Comparison of ENCODE assay signal across 29 mouse cellular contexts in the genomic region with DNA sequence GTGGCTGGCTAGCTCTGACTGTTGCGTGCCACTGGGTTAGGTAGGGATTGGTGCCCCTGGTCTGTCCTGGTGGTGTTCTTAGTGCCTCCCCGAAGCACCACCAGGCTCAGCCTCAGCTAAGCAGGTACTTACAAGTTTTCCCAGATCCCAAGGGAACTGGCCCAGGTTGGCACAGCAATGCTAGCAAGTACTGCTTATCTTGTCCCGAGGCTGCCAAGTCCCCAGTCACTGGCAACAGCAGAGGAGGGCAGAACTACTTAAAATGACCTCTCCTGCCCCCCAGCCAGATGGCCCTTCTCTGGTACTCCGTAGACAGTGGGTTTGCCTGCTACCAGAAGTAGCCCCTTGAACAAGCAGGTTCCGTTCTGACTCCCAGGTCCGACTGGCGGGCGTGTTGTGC.
A peak's percentile ranks its signal among the peaks of the same experiment; 100 is the strongest.
DNase-seq lines count a peak whose midpoint lies in the region; ATAC-seq lines count a peak whose summit lies in the region.
"Had no signal": no experiment of that assay in that cellular context is flagged by ENCODE, and none has a peak within 500 bp of the region (broad histone marks: within the 10 kb centered on the region; RNA-seq: fewer than 3 reads in every experiment).

No protein-coding gene starts in this region.

- H3K9ac ChIP-seq in heart, embryonic 16.5 days (ENCODE audit: low read length): no peak overlapping the region
- no peak overlapping the region for H3K9ac ChIP-seq in midbrain, embryonic 11.5 days (ENCODE audit: low read length)
- no peak overlapping the region for H3K9ac ChIP-seq in midbrain, embryonic 13.5 days (replicated peaks)
- H3K9ac ChIP-seq in limb, embryonic 13.5 days: peak overlapping the region; percentile 1; the same call in 1 of the 2 replicates
- no peak overlapping the region for H3K9ac ChIP-seq in forebrain, embryonic 16.5 days (replicated peaks; ENCODE audit: low read depth, low read length)
- H3K9ac ChIP-seq: hindbrain, embryonic 15.5 days; kidney, embryonic 15.5 days; liver, embryonic 13.5 days; midbrain, embryonic 15.5 days; neural tube, embryonic 15.5 days; stomach, embryonic 15.5 days had no signal

- no peak for DNase-seq in heart, adult 9 months (ENCODE audit: low spot score in 2 of 2)
- DNase-seq in midbrain, embryonic 11.5 days (ENCODE audit: low spot score, missing footprints): peak; percentile 70
- no peak for DNase-seq in right cerebral cortex, postnatal 36 days (ENCODE audit: low spot score in 2 of 2)
- DNase-seq: adrenal gland, postnatal 14 days; cerebellum, adult 11 months; cerebellum, adult 9-10 months; embryo, embryonic 11 days; gastrocnemius, postnatal 25 days; kidney, adult 18-20 months; kidney, postnatal 25 days; liver, embryonic 13.5 days; lung, adult 18-20 months; retina, postnatal 1 day; right cerebral cortex, postnatal 14 days; thymus, postnatal 14 days had no signal

- H3K4me2 ChIP-seq in heart, embryonic 16.5 days (ENCODE audit: low read depth, low read length): peak overlapping the region; percentile 19
- no peak overlapping the region for H3K4me2 ChIP-seq in midbrain, embryonic 11.5 days
- no peak overlapping the region for H3K4me2 ChIP-seq in midbrain, embryonic 13.5 days (replicated peaks)
- peak overlapping the region; percentile 69 for H3K4me2 ChIP-seq in limb, embryonic 13.5 days (replicated peaks)
- H3K4me2 ChIP-seq in forebrain, embryonic 16.5 days (ENCODE audit: low read length): no peak overlapping the region
- H3K4me2 ChIP-seq: hindbrain, embryonic 15.5 days; kidney, embryonic 15.5 days; liver, embryonic 13.5 days; midbrain, embryonic 15.5 days; neural tube, embryonic 15.5 days; stomach, embryonic 15.5 days had no signal

- H3K36me3 ChIP-seq in heart, embryonic 16.5 days (ENCODE audit: control insufficient read depth, insufficient read depth): no peaks in the 10 kb centered on the region
- no peaks in the 10 kb centered on the region for H3K36me3 ChIP-seq in midbrain, embryonic 11.5 days (ENCODE audit: control insufficient read depth, insufficient read depth, low read length)
- no peaks in the 10 kb centered on the region for H3K36me3 ChIP-seq in midbrain, embryonic 13.5 days
- H3K36me3 ChIP-seq in limb, embryonic 13.5 days: peaks cover 19% of the 10 kb centered on the region
- no peaks in the 10 kb centered on the region for H3K36me3 ChIP-seq in forebrain, embryonic 16.5 days (ENCODE audit: control insufficient read depth, insufficient read depth)
- H3K36me3 ChIP-seq: hindbrain, embryonic 15.5 days; kidney, embryonic 15.5 days; liver, embryonic 13.5 days; midbrain, embryonic 15.5 days; neural tube, embryonic 15.5 days; stomach, embryonic 15.5 days had no signal

- H3K27ac ChIP-seq in heart, embryonic 16.5 days (ENCODE audit: low read length): 0 out of 2 replicates have a peak overlapping the region, but pooled peaks have one; percentile 12
- no peak overlapping the region for H3K27ac ChIP-seq in midbrain, embryonic 11.5 days (ENCODE audit: low read depth, low read length)
- no peak overlapping the region for H3K27ac ChIP-seq in midbrain, embryonic 13.5 days
- no peak overlapping the region for H3K27ac ChIP-seq in limb, embryonic 13.5 days
- no peak overlapping the region for H3K27ac ChIP-seq in forebrain, embryonic 16.5 days (ENCODE audit: low read length)
- H3K27ac ChIP-seq: hindbrain, embryonic 10.5 days; hindbrain, embryonic 15.5 days; kidney, embryonic 15.5 days; liver, embryonic 13.5 days; macrophage; midbrain, embryonic 15.5 days; neural tube, embryonic 15.5 days; stomach, embryonic 15.5 days had no signal

- peaks cover 12% of the 10 kb centered on the region for H3K4me1 ChIP-seq in heart, embryonic 16.5 days (ENCODE audit: control insufficient read depth, insufficient read depth, low read length)
- H3K4me1 ChIP-seq in midbrain, embryonic 11.5 days (ENCODE audit: control insufficient read depth, insufficient read depth, low read length): peaks cover 10% of the 10 kb centered on the region
- H3K4me1 ChIP-seq in midbrain, embryonic 13.5 days (replicated peaks): peaks cover 12% of the 10 kb centered on the region
- H3K4me1 ChIP-seq in limb, embryonic 13.5 days: peaks cover 53% of the 10 kb centered on the region
- H3K4me1 ChIP-seq in forebrain, embryonic 16.5 days (replicated peaks; ENCODE audit: control insufficient read depth, insufficient read depth, low read length): peaks cover 12% of the 10 kb centered on the region
- H3K4me1 ChIP-seq: liver, embryonic 13.5 days had no signal

- H3K9me3 ChIP-seq in heart, embryonic 16.5 days (replicated peaks; ENCODE audit: control insufficient read depth, low read length): no peaks in the 10 kb centered on the region
- H3K9me3 ChIP-seq in midbrain, embryonic 11.5 days (ENCODE audit: control insufficient read depth, low read length): no peaks in the 10 kb centered on the region
- no peaks in the 10 kb centered on the region for H3K9me3 ChIP-seq in midbrain, embryonic 13.5 days
- H3K9me3 ChIP-seq in limb, embryonic 13.5 days: no peaks in the 10 kb centered on the region
- no peaks in the 10 kb centered on the region for H3K9me3 ChIP-seq in forebrain, embryonic 16.5 days (ENCODE audit: control insufficient read depth, low read length)
- H3K9me3 ChIP-seq: hindbrain, embryonic 10.5 days; hindbrain, embryonic 15.5 days; kidney, embryonic 15.5 days; liver, embryonic 13.5 days; midbrain, embryonic 15.5 days; neural tube, embryonic 15.5 days; stomach, embryonic 15.5 days had no signal

- WGBS in heart, embryonic 16.5 days: 76% methylated on average over 8 of the region's 8 CpGs
- 87% methylated on average over 8 of the region's 8 CpGs for WGBS in midbrain, embryonic 11.5 days
- WGBS in midbrain, embryonic 13.5 days: 86% methylated on average over 8 of the region's 8 CpGs
- 76% methylated on average over 8 of the region's 8 CpGs for WGBS in limb, embryonic 13.5 days
- WGBS in forebrain, embryonic 16.5 days: 86% methylated on average over 8 of the region's 8 CpGs

- H3K27me3 ChIP-seq in heart, embryonic 16.5 days (ENCODE audit: control insufficient read depth, insufficient read depth, low read length): no peaks in the 10 kb centered on the region
- no peaks in the 10 kb centered on the region for H3K27me3 ChIP-seq in midbrain, embryonic 11.5 days (ENCODE audit: control insufficient read depth, insufficient read depth, low read length)
- no peaks in the 10 kb centered on the region for H3K27me3 ChIP-seq in midbrain, embryonic 13.5 days
- H3K27me3 ChIP-seq in limb, embryonic 13.5 days: no peaks in the 10 kb centered on the region
- H3K27me3 ChIP-seq in forebrain, embryonic 16.5 days (replicated peaks; ENCODE audit: control insufficient read depth, insufficient read depth, low read length): no peaks in the 10 kb centered on the region
- H3K27me3 ChIP-seq: hindbrain, embryonic 15.5 days; kidney, embryonic 15.5 days; midbrain, embryonic 15.5 days; neural tube, embryonic 15.5 days; stomach, embryonic 15.5 days had no signal

- H3K4me3 ChIP-seq in heart, embryonic 16.5 days (ENCODE audit: low read length): no peak overlapping the region
- H3K4me3 ChIP-seq in midbrain, embryonic 11.5 days (ENCODE audit: low read depth, low read length): no peak overlapping the region
- H3K4me3 ChIP-seq in midbrain, embryonic 13.5 days (replicated peaks): no peak overlapping the region
- H3K4me3 ChIP-seq in limb, embryonic 13.5 days: peak overlapping the region; percentile 40; the same call in 1 of the 2 replicates
- H3K4me3 ChIP-seq in forebrain, embryonic 16.5 days (replicated peaks; ENCODE audit: low read length): no peak overlapping the region
- H3K4me3 ChIP-seq: hindbrain, embryonic 10.5 days; hindbrain, embryonic 15.5 days; kidney, embryonic 15.5 days; liver, embryonic 13.5 days; midbrain, embryonic 15.5 days; neural tube, embryonic 15.5 days; stomach, embryonic 15.5 days had no signal

- ATAC-seq in heart, embryonic 16.5 days (replicated peaks; ENCODE audit: extremely low read depth, insufficient read depth, low FRiP score): no peak
- ATAC-seq in midbrain, embryonic 11.5 days (ENCODE audit: low FRiP score): no peak
- no peak for ATAC-seq in midbrain, embryonic 13.5 days
- ATAC-seq in limb, embryonic 13.5 days (ENCODE audit: low FRiP score, low read depth): no peak
- ATAC-seq in forebrain, embryonic 16.5 days: no peak
- ATAC-seq: CD4-positive, CD25-positive, alpha-beta regulatory T cell, adult 4 months; forebrain, embryonic 14.5 days; lung, postnatal 0 days; midbrain, embryonic 15.5 days had no signal

Comparison
In these comparisons a context has a peak if more than half of its experiments do, and no peak if none do; other contexts are left out.
1. H3K4me2 ChIP-seq: peak in heart, embryonic 16.5 days (single experiment) and limb, embryonic 13.5 days (single experiment); none in midbrain, embryonic 11.5 days (single experiment), midbrain, embryonic 13.5 days (single experiment) and forebrain, embryonic 16.5 days (single experiment).